Mouse (Mus musculus): ENCODE data around the gene Antxr2. TPM values are rescaled to one million over a fixed set of nuclear protein-coding genes. Genes with fewer than 3 reads are reported as not detected.

Gene Antxr2
- total and polyA plus RNA-seq, 3 experiments = 3.6 to 4.0 (median 3.9) TPM

DNA sequence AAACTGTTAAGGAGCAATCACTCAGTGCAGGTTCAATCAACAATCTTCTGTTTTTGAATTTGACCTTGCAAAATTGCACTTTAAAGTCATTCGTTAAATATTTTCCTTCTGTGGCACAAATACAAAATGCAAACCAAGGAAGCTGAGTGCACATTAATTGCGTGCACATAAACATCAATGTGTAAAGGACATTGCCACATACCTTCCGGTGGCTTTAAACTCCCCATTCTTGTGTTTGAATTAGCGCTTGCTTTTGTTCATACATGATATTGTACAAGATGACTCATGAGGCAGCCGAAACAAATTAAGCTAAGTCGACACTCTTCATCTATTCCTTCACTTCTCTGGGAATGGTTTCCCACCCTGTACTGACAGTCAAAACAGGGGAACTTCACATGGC, 24.4 kb upstream of the Antxr2 start:
- Histone ChIP-seq H3K4me2 (ENCODE audit: insufficient read depth, low read depth, poor library complexity, severe bottlenecking) (no peak overlapping the region), H3K9me3 (replicated peaks; ENCODE audit: low read length) (no peaks in the 10 kb centered on the region), H3K27ac (ENCODE audit: insufficient read depth, low read depth) (no peak overlapping the region), H3K36me3 (replicated peaks in 1 of 2; ENCODE audit: control insufficient read depth in 1 of 2, insufficient read depth in 1 of 2, low read length in 1 of 2) (no peaks in the 10 kb centered on the region), H3K27me3 (replicated peaks) (no peaks in the 10 kb centered on the region), H3K4me1 (ENCODE audit: control insufficient read depth in 1 of 2, insufficient read depth in 2 of 2) (peaks cover 1 to 4% of the 10 kb centered on the region in 2 experiments; a peak in 2 of 4 replicates), H3K4me3 (replicated peaks in 1 of 3; ENCODE audit: low read depth in 2 of 3, low read length in 2 of 3, poor library complexity in 1 of 3) (no peak overlapping the region), H3K9ac (ENCODE audit: insufficient read depth, low read depth) (no peak overlapping the region), H3K79me2 (replicated peaks; ENCODE audit: control insufficient read depth, extremely low read depth, insufficient read depth, poor library complexity, severe bottlenecking) (no peaks in the 10 kb centered on the region)
- dilution Hi-C loops (cut with MboI; ENCODE audit: extremely low pct_ligation_motif_present, extremely low pct_unique_long_range_greater_than_20kb, low sequenced_read_pairs) = no loop called here
- no peak for TF ChIP-seq SMC3 (IDR thresholded peaks at IDR 0.05; ENCODE audit: low read depth, low read length)
- no peak for TF ChIP-seq CHD1 (IDR thresholded peaks at IDR 0.05; ENCODE audit: low read depth, low read length)
- no peak for TF ChIP-seq HCFC1 (IDR thresholded peaks at IDR 0.05; ENCODE audit: low read depth, low read length)
- DNase-seq (ENCODE audit: extremely low read depth) = no peak
- in situ Hi-C loops (cut with MboI; ENCODE audit: low pct_ligation_motif_present, low pct_unique_long_range_greater_than_20kb, low sequenced_read_pairs) = no loop called here

DNA sequence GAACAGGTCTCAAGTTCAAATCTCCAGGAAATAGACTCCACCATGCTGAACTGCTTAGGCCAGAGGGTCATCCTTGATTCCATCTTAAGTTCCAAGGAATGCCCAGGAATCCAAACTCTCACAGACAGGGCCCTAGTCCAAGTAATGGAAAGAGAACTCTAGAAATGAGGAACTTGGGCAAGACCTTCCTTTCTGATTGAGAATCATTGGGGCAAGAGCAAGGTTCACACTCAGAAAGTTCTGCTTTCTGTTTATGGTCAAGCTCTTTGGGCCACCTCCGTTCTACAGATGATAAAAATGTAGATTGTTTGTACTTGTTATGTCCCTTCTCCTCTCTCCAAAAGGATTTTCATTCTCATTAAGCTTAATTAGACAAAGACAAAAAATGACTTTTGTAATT, 24.0 kb upstream of the Antxr2 start:
- Histone ChIP-seq H3K4me2 (ENCODE audit: insufficient read depth, low read depth, poor library complexity, severe bottlenecking) (no peak overlapping the region), H3K9ac (ENCODE audit: insufficient read depth, low read depth) (no peak overlapping the region), H3K36me3 (replicated peaks in 1 of 2; ENCODE audit: control insufficient read depth in 1 of 2, insufficient read depth in 1 of 2, low read length in 1 of 2) (no peaks in the 10 kb centered on the region), H3K79me2 (replicated peaks; ENCODE audit: control insufficient read depth, extremely low read depth, insufficient read depth, poor library complexity, severe bottlenecking) (no peaks in the 10 kb centered on the region), H3K27ac (ENCODE audit: insufficient read depth, low read depth) (no peak overlapping the region), H3K27me3 (replicated peaks) (no peaks in the 10 kb centered on the region), H3K4me1 (ENCODE audit: control insufficient read depth in 1 of 2, insufficient read depth in 2 of 2) (peaks cover 0 to 4% of the 10 kb centered on the region in 2 experiments; a peak in 1 of 4 replicates), H3K4me3 (replicated peaks in 1 of 3; ENCODE audit: low read depth in 2 of 3, low read length in 2 of 3, poor library complexity in 1 of 3) (no peak overlapping the region), H3K9me3 (replicated peaks; ENCODE audit: low read length) (no peaks in the 10 kb centered on the region)
- dilution Hi-C loops (cut with MboI; ENCODE audit: extremely low pct_ligation_motif_present, extremely low pct_unique_long_range_greater_than_20kb, low sequenced_read_pairs) = no loop called here
- TF ChIP-seq TBP (conservative IDR thresholded peaks at IDR 0.05; ENCODE audit: low read depth, low read length) (no peak), SMC3 (IDR thresholded peaks at IDR 0.05; ENCODE audit: low read depth, low read length) (no peak), EP300 (IDR thresholded peaks at IDR 0.05; ENCODE audit: low read length) (peak; percentile 36; the same call in 1 of the 2 replicates), GABPA (IDR thresholded peaks at IDR 0.05; ENCODE audit: insufficient replicate concordance, low read depth, low read length) (no peak), NELFE (IDR thresholded peaks at IDR 0.05; ENCODE audit: low read depth, low read length) (no peak)
- DNase-seq (ENCODE audit: extremely low read depth) = no peak
- in situ Hi-C loops (cut with MboI; ENCODE audit: low pct_ligation_motif_present, low pct_unique_long_range_greater_than_20kb, low sequenced_read_pairs) = no loop called here

DNA sequence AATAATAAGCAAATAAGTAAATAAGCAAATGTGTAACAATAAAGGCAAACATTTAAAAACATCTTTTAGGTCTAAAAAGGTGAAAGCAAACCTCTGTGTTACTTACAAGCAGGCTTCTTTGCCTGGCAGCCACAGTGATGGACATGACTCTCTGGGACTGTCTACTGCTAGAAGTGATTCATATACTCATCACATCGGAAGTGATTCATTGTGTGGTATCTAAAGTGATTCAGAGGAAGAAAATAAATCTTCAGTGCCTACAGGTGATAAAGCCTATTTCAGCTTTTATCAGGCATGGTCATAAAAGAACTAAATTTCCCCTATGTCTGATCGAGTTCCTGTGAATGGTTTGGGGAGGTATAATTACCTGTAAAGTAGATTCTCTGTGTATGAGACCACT, 4.1 kb upstream of the Antxr2 start:
- no peaks in the 10 kb centered on the region for H3K36me3 ChIP-seq (replicated peaks in 1 of 2; ENCODE audit: control insufficient read depth in 1 of 2, insufficient read depth in 1 of 2, low read length in 1 of 2)
- TF ChIP-seq CHD2 (IDR thresholded peaks at IDR 0.05; ENCODE audit: low read length) (no peak), NELFE (IDR thresholded peaks at IDR 0.05; ENCODE audit: low read depth, low read length) (no peak), MAZ (IDR thresholded peaks at IDR 0.05; ENCODE audit: low read depth, low read length) (no peak), RAD21 (IDR thresholded peaks at IDR 0.05; ENCODE audit: low read depth, low read length) (no peak), UBTF (IDR thresholded peaks at IDR 0.05; ENCODE audit: low read depth, low read length) (no peak), PAX5 (IDR thresholded peaks at IDR 0.05; ENCODE audit: low read length) (no peak), IRF4 (IDR thresholded peaks at IDR 0.05; ENCODE audit: low read depth, low read length) (no peak), SMC3 (IDR thresholded peaks at IDR 0.05; ENCODE audit: low read depth, low read length) (no peak), MAX (IDR thresholded peaks at IDR 0.05; ENCODE audit: low read length) (no peak), KAT2A (IDR thresholded peaks at IDR 0.05; ENCODE audit: insufficient replicate concordance, low read length) (no peak), NRF1 (IDR thresholded peaks at IDR 0.05; ENCODE audit: low read depth, low read length) (no peak), SIN3A (IDR thresholded peaks at IDR 0.05; ENCODE audit: low read length) (no peak), TBP (conservative IDR thresholded peaks at IDR 0.05; ENCODE audit: low read depth, low read length) (no peak), RCOR1 (conservative IDR thresholded peaks at IDR 0.05; ENCODE audit: low read depth, low read length) (no peak), ELF1 (IDR thresholded peaks at IDR 0.05; ENCODE audit: low read depth, low read length) (no peak), MEF2A (IDR thresholded peaks at IDR 0.05; ENCODE audit: borderline replicate concordance, low read depth, low read length) (no peak), ZNF384 (IDR thresholded peaks at IDR 0.05; ENCODE audit: low read depth, low read length) (no peak), MXI1 (IDR thresholded peaks at IDR 0.05; ENCODE audit: low read depth, low read length) (no peak), USF1 (IDR thresholded peaks at IDR 0.05; ENCODE audit: low read depth, low read length) (no peak)
- no peaks in the 10 kb centered on the region for H3K27me3 ChIP-seq (replicated peaks)
- H3K9ac ChIP-seq (ENCODE audit: insufficient read depth, low read depth) = no peak overlapping the region
- no peak overlapping the region for H3K4me2 ChIP-seq (ENCODE audit: insufficient read depth, low read depth, poor library complexity, severe bottlenecking)
- peaks cover 13 to 26% of the 10 kb centered on the region in 2 experiments for H3K4me1 ChIP-seq (ENCODE audit: control insufficient read depth in 1 of 2, insufficient read depth in 2 of 2)
- no peak overlapping the region for H3K27ac ChIP-seq (ENCODE audit: insufficient read depth, low read depth)
- H3K79me2 ChIP-seq (replicated peaks; ENCODE audit: control insufficient read depth, extremely low read depth, insufficient read depth, poor library complexity, severe bottlenecking) = 0 out of 2 replicates have a peak, but pooled peaks cover 2% of the 10 kb centered on the region
- dilution Hi-C loops (cut with MboI; ENCODE audit: extremely low pct_ligation_motif_present, extremely low pct_unique_long_range_greater_than_20kb, low sequenced_read_pairs) = no loop called here
- no peaks in the 10 kb centered on the region for H3K9me3 ChIP-seq (replicated peaks; ENCODE audit: low read length)
- H3K4me3 ChIP-seq (replicated peaks in 1 of 3; ENCODE audit: low read depth in 2 of 3, low read length in 2 of 3, poor library complexity in 1 of 3) = no peak overlapping the region
- in situ Hi-C loops (cut with MboI; ENCODE audit: low pct_ligation_motif_present, low pct_unique_long_range_greater_than_20kb, low sequenced_read_pairs) = no loop called here
- DNase-seq (ENCODE audit: extremely low read depth) = no peak

Measured in CH12.LX (cell line).